Mouse (Mus musculus) kidney, postnatal 10 days (tissue): Measurements from ENCODE around the gene Gm9736.
"Not testable (repeated sequence)": the region's sequence is repeated elsewhere in the genome, so short reads cannot be mapped to it uniquely, and the experiment has no call there.

Experiments used
- DNase-seq: peaks from one replicate; pipeline ENCODE4 v3.0.0; 2021; ENCODE audit warnings: mixed read lengths

Gm9736 gene

GRCm38 (mm10) chr10:77724855-77725254 is 26.3 kb downstream of the Gm9736 start:
- DNase-seq, result no peak

GRCm38 (mm10) chr10:77720299-77720698 is 30.9 kb downstream of the Gm9736 start, which contains the start of gene Krtap12-1:
Krtap12-1 (plus strand) TSS chr10:77720599.
- DNase-seq, result not testable (repeated sequence)

- no peak for DNase-seq
These were observed 35.6 kb downstream of the Gm9736 start, which contains the start of gene Gm10142 for GRCm38 (mm10) chr10:77715507-77715906. Gm10142 (plus strand) TSS chr10:77715807.

GRCm38 (mm10) chr10:77713734-77714133 is 37.4 kb downstream of the Gm9736 start:
- DNase-seq, result no peak

GRCm38 (mm10) chr10:77711157-77711556 is 40.0 kb downstream of the Gm9736 start, which contains the start of gene Gm10024:
Gm10024 (plus strand) TSS chr10:77711457.
- DNase-seq, result not testable (repeated sequence)

GRCm38 (mm10) chr10:77709831-77710230 is 41.3 kb downstream of the Gm9736 start:
- DNase-seq, result no peak

GRCm38 (mm10) chr10:77706326-77706725 is 44.8 kb downstream of the Gm9736 start, which contains the start of gene Gm10272:
Gm10272 (plus strand) TSS chr10:77706626.
- no peak for DNase-seq
